Mouse (Mus musculus) midbrain, embryonic 14.5 days (tissue): ENCODE measurements around the gene Spata18. TPM values are rescaled to one million over a fixed set of nuclear protein-coding genes. Genes with fewer than 3 reads are reported as not detected.

Experiments used
- ATAC-seq: fragments of 200-750 bp; cut with Nextera tagmentation; 2 replicates; pipeline ENCODE4 v1.8.0; 2017; ENCODE audit warnings: moderate number of reproducible peaks, moderate library complexity; ENCODE audit not compliant: low FRiP score, low TSS enrichment
- DNase-seq: peaks from one replicate; pipeline ENCODE4 v3.0.0-alpha.2; 2015
- H3K27ac ChIP-seq: fragments of 300-500 bp; sonication (generic); replicated peaks from 2 replicates; pipeline ENCODE4 v1.5.1; 2014; ENCODE audit warnings: mild to moderate bottlenecking, low read depth, low read length, moderate library complexity
- H3K27me3 ChIP-seq: fragments of 300-500 bp; sonication (generic); 2 replicates; pipeline ENCODE4 v1.6.1; 2014; ENCODE audit warnings: low read length, control low read depth, mixed read lengths; ENCODE audit not compliant: control insufficient read depth, insufficient read depth
- H3K36me3 ChIP-seq: fragments of 300-500 bp; sonication (generic); 2 replicates; pipeline ENCODE4 v1.6.1; 2014; ENCODE audit warnings: low read length, control low read depth; ENCODE audit not compliant: control insufficient read depth, insufficient read depth
- H3K4me1 ChIP-seq: fragments of 300-500 bp; sonication (generic); 2 replicates; pipeline ENCODE4 v1.6.1; 2014; ENCODE audit warnings: mild to moderate bottlenecking, antibody characterized with exemption, low read length, control low read depth; ENCODE audit not compliant: control insufficient read depth, insufficient read depth
- H3K4me2 ChIP-seq: fragments of 300-500 bp; sonication (generic); 2 replicates; pipeline ENCODE4 v1.6.1; 2014; ENCODE audit warnings: mild to moderate bottlenecking, low read length, moderate library complexity
- H3K4me3 ChIP-seq: fragments of 300-500 bp; sonication (generic); replicated peaks from 2 replicates; pipeline ENCODE4 v1.5.1; 2014; ENCODE audit warnings: low read depth, low read length
- H3K9ac ChIP-seq: fragments of 300-500 bp; sonication (generic); replicated peaks from 2 replicates; pipeline ENCODE4 v1.6.1; 2014; ENCODE audit warnings: mild to moderate bottlenecking, low read length, moderate library complexity
- H3K9me3 ChIP-seq: fragments of 300-500 bp; sonication (generic); 2 replicates; pipeline ENCODE4 v1.6.1; 2016; ENCODE audit warnings: low read length, control low read depth, mixed read lengths; ENCODE audit not compliant: control insufficient read depth
- WGBS: fragments of 180-500 bp; shearing (Covaris S2); extraction: QIAGEN DNeasy Blood & Tissue Kit; methylation state at CpG from one replicate; pipeline ENCODE4 v1.1.7; 2014; 5-methylcytosine and 5-hydroxymethylcytosine counted together
- polyA plus RNA-seq: library from polyadenylated mRNA; unstranded; fragments of >200 nt; fragmentation: Nextera tagmentation; extraction: Ambion mirVana; gene quantifications from 2 replicates; pipeline ENCODE4 v1.2.1, GENCODE M21; 2014

Gene Spata18
- polyA plus RNA-seq, 1 experiment from 2014 or later = 0.21 TPM

GRCm38 (mm10) chr5:73694254-73695015 is 43.3 kb downstream of the Spata18 start:
- Histone ChIP-seq H3K27ac (no peak overlapping the region), H3K27me3 (no peaks in the 10 kb centered on the region), H3K4me2 (no peak overlapping the region), H3K9ac (no peak overlapping the region), H3K36me3 (no peaks in the 10 kb centered on the region), H3K9me3 (no peaks in the 10 kb centered on the region), H3K4me3 (no peak overlapping the region), H3K4me1 (no peaks in the 10 kb centered on the region)
- DNase-seq (no peak), ATAC-seq (no peak)
- 86% methylated on average over 4 of the region's 4 CpGs for WGBS

DNA sequence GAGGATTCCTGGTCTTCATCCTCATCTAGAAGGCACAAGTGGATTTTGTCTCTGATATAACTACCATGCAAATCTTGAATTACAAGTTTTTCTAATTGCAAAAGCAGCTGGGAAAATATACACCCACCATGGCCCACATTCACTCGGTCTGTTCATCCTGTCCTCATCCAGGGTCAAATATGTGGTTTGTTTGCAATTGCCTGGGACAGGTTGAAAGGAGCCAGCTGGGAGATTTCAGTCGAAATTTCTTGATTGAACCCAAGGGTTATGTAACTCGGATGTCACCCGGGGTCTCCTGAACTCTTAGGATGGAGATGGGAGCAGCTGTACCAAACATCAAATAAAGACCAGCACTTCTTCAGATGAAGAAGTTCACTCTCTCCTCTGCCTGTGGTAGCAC is 46.5 kb downstream of the Spata18 start:
- ATAC-seq (no peak), DNase-seq (no peak)
- no peaks in the 10 kb centered on the region for H3K9me3 ChIP-seq
- H3K27me3 ChIP-seq = no peaks in the 10 kb centered on the region
- 87% methylated on average over 4 of the region's 4 CpGs for WGBS
- no peak overlapping the region for H3K4me2 ChIP-seq
- H3K4me3 ChIP-seq = no peak overlapping the region
- H3K4me1 ChIP-seq = no peaks in the 10 kb centered on the region
- H3K36me3 ChIP-seq = no peaks in the 10 kb centered on the region
- no peak overlapping the region for H3K9ac ChIP-seq
- H3K27ac ChIP-seq = no peak overlapping the region

GRCm38 (mm10) chr5:73701063-73701890 is 50.1 kb downstream of the Spata18 start:
- DNase-seq (no peak), ATAC-seq (no peak)
- H3K4me3 ChIP-seq = no peak overlapping the region
- no peak overlapping the region for H3K9ac ChIP-seq
- no peaks in the 10 kb centered on the region for H3K27me3 ChIP-seq
- 79% methylated on average over 17 of the region's 17 CpGs for WGBS
- no peaks in the 10 kb centered on the region for H3K4me1 ChIP-seq
- no peaks in the 10 kb centered on the region for H3K36me3 ChIP-seq
- H3K4me2 ChIP-seq = no peak overlapping the region
- no peaks in the 10 kb centered on the region for H3K9me3 ChIP-seq
- no peak overlapping the region for H3K27ac ChIP-seq

- no peak overlapping the region for H3K27ac ChIP-seq
These were observed 50.9 kb downstream of the Spata18 start for GRCm38 (mm10) chr5:73701946-73702710.

DNA sequence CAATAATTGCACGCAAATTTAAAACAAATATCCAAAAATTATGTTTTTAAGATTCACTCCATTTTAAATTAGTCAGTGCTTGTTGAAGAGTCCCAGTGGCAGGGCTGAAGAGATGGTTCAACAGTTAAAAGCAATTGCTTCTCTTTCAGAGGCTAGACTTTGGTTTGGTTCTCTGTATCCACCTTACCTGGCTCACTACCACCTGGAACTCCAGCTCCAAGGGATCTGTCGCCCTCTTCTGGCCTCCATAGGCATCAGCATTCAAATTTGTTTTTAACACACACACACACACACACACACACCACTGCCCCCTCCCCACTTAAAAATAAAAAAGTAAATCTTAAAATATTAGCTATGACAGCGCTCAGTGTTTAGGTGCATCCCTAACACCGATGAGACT is 51.9 kb downstream of the Spata18 start:
- H3K4me1 ChIP-seq = no peaks in the 10 kb centered on the region
- ATAC-seq (no peak), DNase-seq (no peak)
- no peaks in the 10 kb centered on the region for H3K36me3 ChIP-seq
- H3K27ac ChIP-seq = no peak overlapping the region
- no peak overlapping the region for H3K9ac ChIP-seq
- H3K4me3 ChIP-seq = no peak overlapping the region
- no peaks in the 10 kb centered on the region for H3K9me3 ChIP-seq
- no peak overlapping the region for H3K4me2 ChIP-seq
- WGBS = 98% methylated on average over 4 of the region's 4 CpGs
- no peaks in the 10 kb centered on the region for H3K27me3 ChIP-seq

More at GRCm38 (mm10) chr5:73701946-73702710, 50.9 kb downstream of the Spata18 start:
- WGBS = 91% methylated on average over 12 of the region's 12 CpGs
- Histone ChIP-seq H3K9me3 (no peaks in the 10 kb centered on the region), H3K4me3 (no peak overlapping the region), H3K4me1 (no peaks in the 10 kb centered on the region), H3K36me3 (no peaks in the 10 kb centered on the region), H3K9ac (no peak overlapping the region), H3K27me3 (no peaks in the 10 kb centered on the region), H3K4me2 (no peak overlapping the region)
- no peak for DNase-seq
- no peak for ATAC-seq

DNA sequence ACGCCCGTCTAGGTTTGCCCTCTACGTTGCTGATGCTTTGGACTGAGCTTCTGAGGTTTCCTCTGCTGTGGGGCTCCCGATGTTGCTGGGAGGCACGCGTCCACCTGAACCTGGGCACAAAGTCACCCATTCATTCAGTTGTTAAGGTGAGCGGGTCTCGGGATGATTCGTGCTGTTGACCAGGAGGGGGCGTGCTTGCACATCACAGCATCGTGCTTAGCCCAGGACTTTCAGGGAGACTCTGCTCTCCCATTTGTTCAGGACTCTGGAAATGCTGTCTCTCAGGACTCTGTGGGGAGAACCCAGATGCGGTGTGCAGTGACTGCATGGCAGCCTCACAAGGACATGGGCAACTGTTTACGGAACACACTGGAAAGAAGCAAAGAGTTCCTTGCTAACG is 53.1 kb downstream of the Spata18 start:
- no peak overlapping the region for H3K4me2 ChIP-seq
- no peaks in the 10 kb centered on the region for H3K27me3 ChIP-seq
- H3K9ac ChIP-seq = no peak overlapping the region
- no peak for DNase-seq
- H3K36me3 ChIP-seq = no peaks in the 10 kb centered on the region
- ATAC-seq = no peak
- 38% methylated on average over 14 of the region's 14 CpGs for WGBS
- H3K27ac ChIP-seq = no peak overlapping the region
- H3K9me3 ChIP-seq = no peaks in the 10 kb centered on the region
- no peak overlapping the region for H3K4me3 ChIP-seq
- no peaks in the 10 kb centered on the region for H3K4me1 ChIP-seq

GRCm38 (mm10) chr5:73704757-73705156 is 53.6 kb downstream of the Spata18 start:
- no peak overlapping the region for H3K9ac ChIP-seq
- no peaks in the 10 kb centered on the region for H3K4me1 ChIP-seq
- H3K36me3 ChIP-seq = no peaks in the 10 kb centered on the region
- H3K27ac ChIP-seq = no peak overlapping the region
- H3K9me3 ChIP-seq = no peaks in the 10 kb centered on the region
- ATAC-seq (no peak), DNase-seq (no peak)
- no peak overlapping the region for H3K4me3 ChIP-seq
- H3K4me2 ChIP-seq = no peak overlapping the region
- WGBS = 92% methylated on average over 8 of the region's 8 CpGs
- no peaks in the 10 kb centered on the region for H3K27me3 ChIP-seq

DNA sequence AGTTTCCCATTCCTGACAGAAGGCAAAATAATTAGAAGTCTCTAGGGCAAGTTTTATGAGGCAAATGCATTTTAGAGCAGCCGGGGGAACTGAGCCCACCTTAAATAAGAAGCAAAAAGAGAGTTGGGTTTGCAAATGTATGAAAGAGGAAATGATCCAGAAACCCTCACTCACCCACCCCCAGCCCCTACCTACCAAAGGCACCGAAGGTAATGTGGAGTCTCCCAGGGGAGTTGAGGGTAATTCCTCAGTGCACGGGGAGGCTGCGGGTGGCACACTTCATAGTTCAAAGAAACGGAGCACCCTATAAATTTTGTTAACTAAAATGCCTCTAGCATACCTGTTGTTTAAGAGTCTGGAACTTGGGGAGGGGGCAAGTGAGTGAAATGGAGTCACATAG is 54.1 kb downstream of the Spata18 start:
- ATAC-seq (no peak), DNase-seq (no peak)
- Histone ChIP-seq H3K9me3 (no peaks in the 10 kb centered on the region), H3K36me3 (no peaks in the 10 kb centered on the region), H3K9ac (no peak overlapping the region), H3K4me3 (no peak overlapping the region), H3K27me3 (no peaks in the 10 kb centered on the region), H3K4me1 (no peaks in the 10 kb centered on the region), H3K27ac (no peak overlapping the region), H3K4me2 (no peak overlapping the region)
- WGBS = 96% methylated on average over 5 of the region's 5 CpGs
